Mouse (Mus musculus): ENCODE measurements at regions not wholly inside any gene's neighbourhood (a gene's known extent, or its start where the extent isn't known, plus 50 kb on each side); places are given as distances from the start of the nearest gene placed in this dataset.
A peak's percentile ranks its signal among the peaks of the same experiment; 100 is the strongest.
"Not testable (repeated sequence)": the region's sequence is repeated elsewhere in the genome, so short reads cannot be mapped to it uniquely, and the experiment has no call there.

DNA sequence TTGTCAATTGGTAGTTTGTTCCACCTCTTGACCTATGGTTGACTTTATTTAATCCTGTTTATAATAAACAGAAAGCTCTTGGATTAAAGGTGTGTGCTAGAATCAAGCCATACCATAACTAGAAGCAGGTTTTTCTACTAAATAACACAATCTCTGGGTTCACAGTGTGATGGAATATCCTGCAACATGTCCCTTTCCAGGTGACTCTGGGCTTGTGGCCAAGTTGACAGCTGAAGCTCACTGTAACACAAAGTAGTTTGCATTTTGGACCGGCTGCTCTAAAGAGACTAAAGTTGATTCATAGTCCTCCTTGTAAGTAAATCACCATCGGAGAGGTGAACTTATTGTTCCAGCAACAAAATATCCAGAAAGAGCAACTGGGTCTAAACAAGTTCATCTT is 149.3 kb upstream of the Kctd3 start:
- no peak for DNase-seq

- no peak for DNase-seq
Measured at GRCm38 (mm10) chr1:189154376-189154775, 146.7 kb upstream of the Kctd3 start.

DNA sequence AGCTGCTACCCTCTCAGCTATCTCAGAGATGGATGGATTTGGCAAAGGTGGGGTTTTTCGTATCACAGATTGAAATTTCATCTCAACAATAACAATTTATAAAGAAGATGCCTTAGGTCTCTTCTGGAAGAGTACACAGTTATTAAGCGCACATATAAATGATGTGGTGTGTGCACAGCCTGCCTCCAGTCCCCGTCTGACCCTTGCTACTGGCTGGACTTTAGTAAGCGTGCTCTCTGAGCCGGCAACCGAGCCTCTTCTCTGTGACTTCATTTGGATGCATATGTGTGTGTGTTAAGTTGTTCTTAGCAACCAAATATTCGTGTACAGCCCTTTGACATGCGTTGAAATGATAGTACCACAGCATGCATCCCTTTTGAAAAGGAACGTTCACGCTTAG is 145.5 kb upstream of the Kctd3 start:
- DNase-seq = no peak

DNA sequence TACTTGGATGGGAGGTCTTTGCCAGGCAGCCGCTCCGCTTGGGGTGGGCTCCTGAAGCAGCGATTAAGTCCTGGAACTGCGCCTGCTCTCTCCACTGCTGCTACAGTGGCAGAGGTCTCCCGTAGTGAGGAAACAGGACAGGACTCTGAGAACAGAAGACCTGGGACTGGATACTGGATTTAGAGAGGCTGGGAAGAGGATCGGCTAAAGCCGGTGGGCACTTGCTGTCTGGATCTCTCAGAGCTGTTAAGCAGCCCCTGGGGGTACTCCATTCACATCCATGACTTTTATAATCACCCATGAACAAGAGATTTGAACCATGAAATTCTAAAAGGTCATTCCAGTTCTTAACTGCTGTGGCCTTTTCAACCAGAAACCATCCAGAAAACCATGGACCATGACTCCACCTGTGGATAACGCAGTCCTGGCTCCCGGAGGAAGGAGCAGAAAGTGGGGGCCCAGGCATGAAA is 135.4 kb upstream of the Kctd3 start:
- no peak for DNase-seq

GRCm38 (mm10) chr1:189142551-189142950 is 134.9 kb upstream of the Kctd3 start:
- no peak for DNase-seq

DNA sequence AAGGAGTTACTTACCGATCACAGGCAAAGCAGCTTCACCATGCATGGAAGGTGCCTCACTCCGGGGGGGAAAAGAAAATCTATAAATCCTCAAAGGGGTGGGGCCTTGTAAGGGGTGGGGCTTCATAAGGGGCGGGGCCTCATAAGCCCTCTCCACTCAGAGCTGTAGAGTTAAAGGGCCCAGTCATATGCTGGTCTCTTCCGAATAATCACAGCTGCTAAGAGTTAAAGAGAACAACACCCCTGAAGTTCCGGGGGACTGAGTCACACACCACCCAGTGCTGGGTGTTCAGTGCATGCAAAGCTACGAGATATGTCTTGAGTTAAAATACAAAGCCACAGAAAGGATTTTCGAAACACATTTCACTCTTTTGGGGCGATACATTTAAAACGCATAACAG is 134.1 kb upstream of the Kctd3 start:
- DNase-seq = no peak

GRCm38 (mm10) chr1:189136731-189137385 is 129.2 kb upstream of the Kctd3 start:
- no peak for DNase-seq

DNA sequence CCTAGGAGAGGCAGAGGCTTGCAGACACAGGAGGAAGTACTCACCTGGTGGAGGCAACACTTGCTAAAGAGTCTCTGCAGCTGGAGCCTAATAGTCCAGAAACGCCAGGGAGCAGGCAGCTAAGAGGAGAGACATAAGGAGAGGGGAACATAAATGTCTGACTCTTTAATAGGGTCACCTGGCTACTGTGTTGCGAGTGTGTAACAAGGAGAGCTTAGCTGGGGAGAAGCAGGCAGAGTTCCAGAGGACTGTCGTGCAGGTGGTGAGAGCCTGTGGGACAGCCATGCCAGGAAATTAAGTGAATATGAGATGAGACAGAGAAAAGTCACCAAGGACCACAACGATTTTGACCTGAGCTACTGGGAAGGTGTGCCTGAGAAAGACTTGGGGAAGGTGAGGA is 128.2 kb upstream of the Kctd3 start:
- DNase-seq = no peak

DNA sequence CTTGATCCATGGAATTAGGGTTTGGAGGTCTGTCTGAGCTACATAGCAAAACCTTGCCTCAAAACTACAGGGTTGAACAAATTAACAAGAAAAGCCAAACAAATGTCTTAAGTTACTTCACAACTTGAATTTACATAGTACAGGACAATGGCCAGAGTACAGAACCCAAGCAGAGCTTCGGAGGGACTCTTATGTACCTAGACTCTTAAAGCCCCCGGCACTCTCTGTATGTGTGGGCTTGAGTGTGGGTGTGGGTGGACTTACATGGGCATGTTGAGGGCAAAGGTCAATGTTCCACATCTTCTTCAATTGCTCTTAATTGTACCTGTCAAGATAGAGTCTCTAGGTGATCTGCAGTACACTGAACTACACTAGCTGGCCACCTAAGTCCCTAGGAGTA is 121.1 kb upstream of the Kctd3 start:
- DNase-seq = no peak

- not testable (repeated sequence) for DNase-seq
Measured at GRCm38 (mm10) chr1:189128246-189128645, 120.6 kb upstream of the Kctd3 start.

DNA sequence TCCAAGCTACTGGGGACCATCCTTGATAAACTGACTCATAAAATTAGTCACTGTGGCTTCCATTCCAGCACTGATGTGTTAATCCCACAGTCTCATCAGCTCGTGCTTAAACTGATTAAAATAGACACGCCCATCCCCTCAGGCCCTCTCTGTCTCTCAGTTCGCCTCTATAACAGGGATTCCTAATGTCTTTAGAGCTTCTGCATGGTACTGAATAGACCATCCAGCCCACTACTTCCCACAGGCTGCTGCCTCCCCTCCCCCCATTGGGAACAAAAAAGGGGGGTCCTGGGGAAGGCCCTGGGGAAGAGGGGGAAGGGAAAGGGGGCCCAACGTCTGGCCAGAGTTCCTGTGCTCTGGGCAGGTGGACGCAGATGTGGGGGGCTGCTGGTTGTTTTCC is 119.7 kb upstream of the Kctd3 start:
- DNase-seq = no peak

DNA sequence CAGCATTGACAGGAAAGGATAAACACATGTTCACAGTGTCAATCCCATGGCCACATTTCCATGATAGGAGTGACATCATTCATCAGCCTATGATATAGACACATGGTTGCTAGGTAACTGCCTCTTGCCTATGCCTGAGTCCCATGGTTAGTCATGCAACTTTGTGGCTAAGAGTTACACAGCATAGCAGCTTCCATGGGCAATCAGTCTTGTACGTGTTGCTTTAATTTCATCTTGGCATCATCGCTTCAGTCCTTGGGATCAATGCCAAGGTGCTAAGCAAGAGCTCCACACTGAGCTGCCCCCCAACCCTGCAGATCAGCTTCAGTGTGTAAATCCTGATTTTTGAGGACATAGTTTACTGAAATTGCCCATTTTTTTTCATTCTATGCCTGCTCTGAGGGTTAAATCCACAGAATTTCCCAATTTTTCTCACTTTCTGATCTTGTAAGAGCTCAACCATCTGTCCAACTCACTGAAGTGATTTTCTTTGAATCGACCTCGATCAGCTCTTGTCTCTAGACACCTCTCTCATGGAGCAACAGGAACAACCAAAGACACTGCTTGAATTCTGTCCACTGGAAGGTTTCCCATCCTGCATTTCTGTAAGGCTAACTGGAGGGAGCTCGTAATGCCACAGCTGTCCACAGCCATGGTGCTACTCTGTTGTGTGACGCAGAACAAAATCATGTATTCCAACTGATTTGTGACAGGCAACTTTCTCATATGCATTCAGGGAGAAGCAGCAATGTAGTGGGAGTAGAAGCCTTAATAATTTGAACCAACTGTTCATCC is 112.5 kb upstream of the Kctd3 start:
- DNase-seq = peak; percentile 22

DNA sequence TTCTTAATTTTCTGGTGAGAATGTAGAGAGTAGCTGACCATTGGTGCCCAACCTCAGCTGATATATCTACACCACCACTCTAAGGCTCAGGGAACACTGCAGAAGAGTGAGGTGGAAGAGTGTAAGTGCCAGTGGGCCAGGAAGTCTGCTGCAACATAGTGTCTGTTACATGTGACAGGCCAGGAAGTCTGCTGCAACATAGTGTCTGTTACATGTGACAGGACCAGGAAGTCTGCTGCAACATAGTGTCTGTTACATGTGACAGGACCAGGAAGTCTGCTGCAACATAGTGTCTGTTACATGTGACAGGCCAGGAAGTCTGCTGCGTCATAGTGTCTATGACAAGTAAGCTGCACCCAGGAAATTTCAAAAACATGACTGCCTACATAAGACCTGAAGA is 111.4 kb upstream of the Kctd3 start:
- DNase-seq = not testable (repeated sequence)

- no peak for DNase-seq
Measured at GRCm38 (mm10) chr1:189118582-189118981, 110.9 kb upstream of the Kctd3 start.

DNA sequence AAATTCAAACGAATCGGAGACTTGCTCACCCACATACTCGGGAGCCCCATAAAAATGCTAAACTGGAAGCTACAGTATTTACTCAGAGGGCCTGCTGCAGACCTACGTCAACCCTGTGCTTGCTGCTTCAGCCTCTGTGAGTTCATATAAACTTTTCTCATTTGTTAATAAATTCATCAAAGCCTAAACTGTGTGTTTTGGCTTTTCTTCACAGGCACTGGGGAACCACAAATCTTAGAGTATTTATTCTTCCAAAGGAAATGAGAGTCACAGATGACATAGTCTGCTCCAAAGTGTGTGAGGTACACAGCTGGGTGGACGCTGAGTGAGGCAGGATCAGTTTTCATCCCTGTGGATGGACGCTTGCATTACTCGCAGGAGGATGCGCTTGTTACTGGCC is 108.3 kb upstream of the Kctd3 start:
- DNase-seq = no peak

GRCm38 (mm10) chr1:189115279-189115678 is 107.6 kb upstream of the Kctd3 start:
- no peak for DNase-seq

DNA sequence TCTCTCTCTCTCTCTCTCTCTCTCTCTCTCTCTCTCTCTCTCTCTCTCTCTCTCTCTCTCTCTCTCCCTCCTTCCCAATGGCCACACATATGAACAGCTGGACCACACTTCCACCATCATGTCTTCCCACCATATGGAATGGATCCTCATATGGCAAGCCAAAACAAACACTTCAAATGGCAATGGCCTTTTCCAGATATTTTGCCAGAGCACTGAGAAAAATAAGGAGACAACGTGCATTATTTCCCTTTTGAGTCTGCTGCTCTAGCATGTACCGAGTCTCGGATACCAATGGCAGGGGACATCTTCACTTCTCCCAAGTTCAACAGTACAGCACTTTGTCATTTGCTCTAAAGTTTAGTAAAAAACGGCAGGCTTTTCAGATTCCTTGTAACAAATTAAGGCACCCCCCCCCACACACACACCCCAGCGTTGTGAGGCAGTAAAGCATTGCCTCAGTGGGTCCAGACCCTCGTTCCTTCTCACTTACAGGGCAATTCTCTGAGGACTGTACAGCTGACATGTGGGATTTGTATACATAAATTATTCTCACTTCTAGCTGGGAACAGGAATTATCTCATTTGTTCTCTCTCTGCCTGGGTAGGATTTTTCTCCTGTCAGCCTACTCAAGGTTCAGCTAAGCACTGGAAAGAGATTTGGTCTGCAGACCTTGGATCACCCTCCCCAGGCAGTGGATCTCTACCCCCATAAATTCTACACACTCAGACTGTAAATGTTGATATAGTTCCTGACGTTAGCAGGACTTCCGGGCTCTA is 100.8 kb upstream of the Kctd3 start:
- DNase-seq = no peak

- no peak for DNase-seq
Measured at GRCm38 (mm10) chr1:189107841-189108240, 100.2 kb upstream of the Kctd3 start.

DNA sequence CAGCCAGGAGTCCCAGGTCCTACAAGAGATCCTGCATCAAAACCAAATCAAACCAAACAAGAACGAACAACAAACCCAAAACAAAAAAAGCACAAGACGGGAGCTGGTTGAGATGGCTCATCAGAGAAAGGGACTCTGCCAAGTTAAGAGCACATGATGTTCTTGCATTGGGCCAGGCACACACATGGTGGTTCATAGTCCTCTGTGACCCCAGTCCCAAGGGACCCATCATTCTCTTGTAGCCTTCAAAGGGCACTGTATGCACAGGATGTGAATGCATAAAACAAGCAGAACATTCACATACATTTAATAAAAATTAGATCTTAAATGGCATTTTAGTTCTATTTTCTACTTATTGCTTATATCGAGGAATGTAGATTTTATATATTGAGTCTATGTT is 99.5 kb upstream of the Kctd3 start:
- DNase-seq = no peak

- no peak for DNase-seq
Measured at GRCm38 (mm10) chr1:189105276-189105675, 97.6 kb upstream of the Kctd3 start.

DNA sequence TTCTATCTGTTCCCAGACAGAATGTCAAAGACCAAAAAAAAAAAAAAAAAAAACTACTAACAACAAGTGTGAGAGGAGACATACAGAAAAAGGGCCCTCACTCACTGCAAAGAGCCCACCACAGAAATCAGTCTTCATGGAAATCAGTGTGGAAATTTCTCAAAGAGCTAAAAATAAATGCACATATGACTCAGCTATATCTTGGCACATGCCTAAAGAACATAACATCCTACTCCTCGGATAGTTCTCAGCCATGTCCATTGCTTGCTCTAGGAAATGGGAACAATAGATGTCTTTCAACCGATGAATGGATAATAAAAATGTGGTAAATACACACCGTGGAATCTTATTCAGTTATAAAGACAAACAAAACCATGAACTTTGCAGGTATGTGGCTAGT is 95.1 kb upstream of the Kctd3 start:
- DNase-seq = no peak

DNA sequence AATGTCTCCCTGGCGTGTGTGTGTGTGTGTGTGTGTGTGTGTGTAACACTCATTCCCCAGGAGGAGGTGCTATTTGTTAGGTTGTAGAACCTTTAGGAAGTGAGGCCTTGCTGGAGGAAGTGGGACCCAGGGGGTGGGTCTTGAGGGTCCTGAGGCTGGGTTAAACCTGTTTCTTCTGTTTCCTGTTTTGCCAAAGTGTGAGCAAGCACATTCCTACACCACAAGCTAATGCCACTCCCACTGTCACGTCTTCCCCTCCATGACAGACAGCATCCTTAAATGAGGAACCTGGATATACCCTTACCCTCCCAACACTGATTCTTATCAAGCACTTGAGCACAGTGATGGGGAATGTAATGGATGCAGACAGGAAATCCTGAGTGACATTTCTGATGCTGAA is 91.5 kb upstream of the Kctd3 start:
- no peak for DNase-seq

DNA sequence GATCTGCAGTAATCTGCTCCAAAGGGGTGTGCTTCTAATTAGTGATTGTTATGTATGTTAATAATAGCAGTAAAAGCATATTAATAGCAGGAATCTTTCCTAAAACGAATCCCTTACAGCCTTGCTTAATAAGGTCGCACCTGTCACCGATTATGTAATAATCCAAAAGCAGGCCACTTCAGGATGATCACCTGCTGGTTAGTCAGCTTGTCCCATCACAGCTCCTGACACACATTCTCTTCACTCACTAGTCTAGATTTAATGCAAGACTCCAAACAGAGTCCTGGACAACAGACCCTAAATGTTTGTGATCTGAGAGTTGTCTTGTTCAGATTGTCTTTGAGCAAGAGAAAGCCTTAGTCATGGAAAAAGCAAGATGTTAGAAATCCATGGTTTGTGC is 85.2 kb upstream of the Kctd3 start:
- no peak for DNase-seq

All from adrenal gland, postnatal 10 days (tissue).